Mouse (Mus musculus): ENCODE measurements around the gene Mapk3. TPM values are rescaled to one million over a fixed set of nuclear protein-coding genes. Genes with fewer than 3 reads are reported as not detected.

Mapk3 gene
- polyA plus RNA-seq, 1 experiment from 2014 or later: 105 TPM

DNA sequence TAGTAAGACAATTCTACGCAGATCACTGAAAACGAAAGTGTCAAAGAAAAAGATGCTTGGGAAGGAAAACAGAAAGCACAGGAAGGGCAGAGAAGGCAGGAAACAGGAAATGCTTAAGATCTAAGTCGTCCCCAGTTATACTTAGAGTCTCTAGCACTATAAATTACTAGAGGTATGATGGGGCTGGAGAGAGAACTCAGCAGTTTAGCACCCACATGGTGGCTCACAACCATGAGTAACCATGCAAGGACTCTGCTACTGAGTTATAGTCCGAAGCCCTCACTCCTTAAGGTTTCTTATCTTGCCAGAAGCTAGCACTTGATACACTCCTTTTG lies 34.8 kb downstream of the Mapk3 start:
- 66% methylated on average over 4 of the region's 4 CpGs for WGBS
- no peak overlapping the region for H3K9ac ChIP-seq (replicated peaks; ENCODE audit: low read depth, low read length)
- no peak overlapping the region for H3K27ac ChIP-seq (ENCODE audit: low read length)
- H3K36me3 ChIP-seq (ENCODE audit: control insufficient read depth, insufficient read depth, low read length): peaks cover 41% of the 10 kb centered on the region
- H3K9me3 ChIP-seq (ENCODE audit: control insufficient read depth, low read depth, low read length): no peaks in the 10 kb centered on the region
- H3K4me2 ChIP-seq (replicated peaks; ENCODE audit: low read depth, low read length): no peak overlapping the region
- H3K4me3 ChIP-seq (ENCODE audit: low read depth, low read length): no peak overlapping the region
- H3K27me3 ChIP-seq (ENCODE audit: control insufficient read depth, insufficient read depth, low read length): no peaks in the 10 kb centered on the region
- H3K4me1 ChIP-seq (ENCODE audit: control insufficient read depth, insufficient read depth, low read length): peaks cover 22% of the 10 kb centered on the region
- no peak for ATAC-seq (ENCODE audit: insufficient number of reproducible peaks, insufficient read depth, low FRiP score, low read depth)

DNA sequence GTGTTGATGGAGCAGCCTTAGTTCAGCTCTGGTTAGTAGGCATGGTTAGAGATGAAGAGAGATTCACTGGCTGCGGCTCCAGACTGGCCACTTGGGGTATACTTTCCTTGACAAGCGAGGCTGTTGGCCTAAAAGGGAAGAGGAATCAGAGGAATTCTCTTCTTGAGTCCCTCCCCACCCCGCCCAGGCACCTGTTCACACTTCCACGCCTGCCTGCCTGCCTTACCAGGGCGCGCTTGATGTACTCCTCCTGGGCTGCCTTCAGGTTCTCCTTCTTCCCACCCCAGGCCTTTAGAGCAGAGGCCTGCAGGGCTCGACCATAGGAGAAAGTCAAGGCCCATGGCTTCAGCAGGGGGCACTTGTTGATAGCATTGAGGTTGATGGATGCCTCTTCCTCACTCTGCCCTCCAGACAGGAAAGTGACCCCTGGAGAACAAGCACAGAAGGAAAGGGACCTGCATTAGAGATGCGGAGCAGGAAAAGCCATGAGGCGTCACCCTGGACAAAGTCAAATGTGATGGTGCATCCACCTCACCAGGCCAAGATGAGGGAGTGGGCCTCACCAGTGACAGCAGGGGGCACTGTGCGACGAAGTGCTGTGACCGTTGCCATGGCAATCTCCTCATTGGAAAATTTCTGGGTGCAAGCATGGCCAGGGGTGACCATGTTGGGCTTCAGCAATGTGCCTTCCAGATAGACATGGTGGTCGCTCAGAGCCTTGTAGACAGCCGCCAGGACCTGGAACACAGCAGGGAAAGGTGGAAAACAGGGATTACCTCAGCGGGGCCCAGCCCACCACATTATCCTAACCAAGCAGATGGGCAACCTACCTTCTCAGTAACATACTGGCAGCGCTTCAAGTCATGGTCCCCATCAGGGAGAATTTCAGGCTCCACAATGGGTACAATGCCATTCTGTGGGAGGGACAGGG lies 36.3 kb downstream of the Mapk3 start:
- Histone ChIP-seq H3K4me3 (ENCODE audit: low read depth, low read length) (no peak overlapping the region), H3K36me3 (ENCODE audit: control insufficient read depth, insufficient read depth, low read length) (peaks cover 34% of the 10 kb centered on the region), H3K4me1 (ENCODE audit: control insufficient read depth, insufficient read depth, low read length) (peaks cover 31% of the 10 kb centered on the region), H3K27ac (ENCODE audit: low read length) (no peak overlapping the region), H3K4me2 (replicated peaks; ENCODE audit: low read depth, low read length) (no peak overlapping the region), H3K9ac (replicated peaks; ENCODE audit: low read depth, low read length) (no peak overlapping the region), H3K9me3 (ENCODE audit: control insufficient read depth, low read depth, low read length) (no peaks in the 10 kb centered on the region), H3K27me3 (ENCODE audit: control insufficient read depth, insufficient read depth, low read length) (no peaks in the 10 kb centered on the region)
- no peak for ATAC-seq (ENCODE audit: insufficient number of reproducible peaks, insufficient read depth, low FRiP score, low read depth)
- 82% methylated on average over 16 of the region's 16 CpGs for WGBS

DNA sequence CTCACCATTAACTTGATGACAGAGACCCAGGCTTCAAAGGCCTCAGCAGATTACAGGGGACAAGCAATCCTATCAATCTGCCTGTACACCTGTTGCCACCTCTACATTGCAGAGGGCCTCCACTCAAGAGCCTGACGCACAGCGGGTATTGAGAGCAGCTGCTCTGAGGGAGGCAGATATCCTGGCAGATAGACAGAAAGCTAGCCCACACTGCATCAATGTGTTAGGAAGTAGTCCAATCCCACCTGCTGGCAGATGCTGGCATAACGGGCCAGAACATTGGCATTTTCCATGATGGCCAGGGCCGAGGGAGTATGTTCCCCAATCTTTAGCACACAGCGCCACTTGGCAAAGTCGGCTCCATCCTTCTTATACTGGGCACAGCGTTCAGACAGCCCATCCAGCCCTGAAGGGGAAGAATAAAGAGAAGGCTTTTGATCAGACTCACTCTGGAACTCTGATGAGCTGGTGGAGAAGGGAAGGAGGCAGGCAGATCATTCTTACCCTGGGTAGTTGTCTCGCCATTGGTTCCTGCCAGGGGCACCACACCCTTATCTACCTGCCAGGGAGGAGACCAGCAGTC lies 37.0 kb downstream of the Mapk3 start:
- Histone ChIP-seq H3K9me3 (ENCODE audit: control insufficient read depth, low read depth, low read length) (no peaks in the 10 kb centered on the region), H3K9ac (replicated peaks; ENCODE audit: low read depth, low read length) (no peak overlapping the region), H3K36me3 (ENCODE audit: control insufficient read depth, insufficient read depth, low read length) (peaks cover 34% of the 10 kb centered on the region), H3K4me2 (replicated peaks; ENCODE audit: low read depth, low read length) (peak overlapping the region; percentile 80; the same call in 1 of the 2 replicates), H3K27ac (ENCODE audit: low read length) (no peak overlapping the region), H3K4me1 (ENCODE audit: control insufficient read depth, insufficient read depth, low read length) (peaks cover 28% of the 10 kb centered on the region), H3K4me3 (ENCODE audit: low read depth, low read length) (no peak overlapping the region), H3K27me3 (ENCODE audit: control insufficient read depth, insufficient read depth, low read length) (no peaks in the 10 kb centered on the region)
- 77% methylated on average over 8 of the region's 8 CpGs for WGBS
- ATAC-seq (ENCODE audit: insufficient number of reproducible peaks, insufficient read depth, low FRiP score, low read depth): no peak

DNA sequence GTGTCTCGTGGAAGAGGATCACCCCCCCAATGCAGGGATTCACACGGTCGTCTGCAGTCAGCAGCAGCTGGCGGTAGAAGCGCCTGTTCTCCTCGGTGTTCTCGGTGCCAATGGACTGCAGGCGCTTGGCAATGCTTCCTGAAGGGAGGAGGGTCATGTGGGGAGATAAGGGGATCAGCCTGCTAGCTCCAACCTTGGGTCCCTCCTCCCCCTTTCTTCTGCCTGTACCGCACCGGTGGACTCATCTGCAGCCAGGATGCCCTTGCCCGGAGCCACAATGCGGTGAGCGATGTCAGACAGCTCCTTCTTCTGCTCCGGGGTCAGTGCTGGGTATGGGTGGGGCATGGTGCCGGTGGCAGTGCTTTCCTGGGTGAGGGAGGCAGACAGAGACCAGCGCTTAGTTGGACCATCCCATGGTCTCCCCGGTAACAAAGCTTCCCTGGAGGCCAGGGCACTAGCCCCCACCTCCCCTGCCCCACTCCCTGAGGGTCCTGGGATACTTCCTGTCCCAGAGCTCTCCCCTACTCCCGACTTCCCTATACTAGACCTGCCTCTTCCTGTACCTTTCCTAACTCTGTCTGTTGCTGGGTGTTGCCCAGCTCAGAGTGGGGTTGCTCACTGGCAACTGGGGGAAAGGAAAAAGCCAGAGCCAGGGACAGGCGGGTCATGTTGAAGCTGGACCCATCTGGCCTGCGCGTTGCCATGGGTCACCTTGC lies 38.2 kb downstream of the Mapk3 start, which contains the start of gene Fam57b:
Gene Fam57b, plus strand, starts transcription at position 258 of the 716 bp plus-strand sequence.
- Histone ChIP-seq H3K4me2 (replicated peaks; ENCODE audit: low read depth, low read length) (peak within 1 kb of the TSS; percentile 80), H3K27ac (ENCODE audit: low read length) (peak within 1 kb of the TSS; percentile 93), H3K4me1 (ENCODE audit: control insufficient read depth, insufficient read depth, low read length) (peaks cover 28% of the 10 kb centered on the region), H3K9ac (replicated peaks; ENCODE audit: low read depth, low read length) (peak within 1 kb of the TSS; percentile 77), H3K9me3 (ENCODE audit: control insufficient read depth, low read depth, low read length) (no peaks in the 10 kb centered on the region), H3K36me3 (ENCODE audit: control insufficient read depth, insufficient read depth, low read length) (peaks cover 34% of the 10 kb centered on the region), H3K4me3 (ENCODE audit: low read depth, low read length) (peak within 1 kb of the TSS; percentile 80), H3K27me3 (ENCODE audit: control insufficient read depth, insufficient read depth, low read length) (no peaks in the 10 kb centered on the region)
- WGBS: 29% methylated on average over 21 of the region's 21 CpGs
- no peak for ATAC-seq (ENCODE audit: insufficient number of reproducible peaks, insufficient read depth, low FRiP score, low read depth)

DNA sequence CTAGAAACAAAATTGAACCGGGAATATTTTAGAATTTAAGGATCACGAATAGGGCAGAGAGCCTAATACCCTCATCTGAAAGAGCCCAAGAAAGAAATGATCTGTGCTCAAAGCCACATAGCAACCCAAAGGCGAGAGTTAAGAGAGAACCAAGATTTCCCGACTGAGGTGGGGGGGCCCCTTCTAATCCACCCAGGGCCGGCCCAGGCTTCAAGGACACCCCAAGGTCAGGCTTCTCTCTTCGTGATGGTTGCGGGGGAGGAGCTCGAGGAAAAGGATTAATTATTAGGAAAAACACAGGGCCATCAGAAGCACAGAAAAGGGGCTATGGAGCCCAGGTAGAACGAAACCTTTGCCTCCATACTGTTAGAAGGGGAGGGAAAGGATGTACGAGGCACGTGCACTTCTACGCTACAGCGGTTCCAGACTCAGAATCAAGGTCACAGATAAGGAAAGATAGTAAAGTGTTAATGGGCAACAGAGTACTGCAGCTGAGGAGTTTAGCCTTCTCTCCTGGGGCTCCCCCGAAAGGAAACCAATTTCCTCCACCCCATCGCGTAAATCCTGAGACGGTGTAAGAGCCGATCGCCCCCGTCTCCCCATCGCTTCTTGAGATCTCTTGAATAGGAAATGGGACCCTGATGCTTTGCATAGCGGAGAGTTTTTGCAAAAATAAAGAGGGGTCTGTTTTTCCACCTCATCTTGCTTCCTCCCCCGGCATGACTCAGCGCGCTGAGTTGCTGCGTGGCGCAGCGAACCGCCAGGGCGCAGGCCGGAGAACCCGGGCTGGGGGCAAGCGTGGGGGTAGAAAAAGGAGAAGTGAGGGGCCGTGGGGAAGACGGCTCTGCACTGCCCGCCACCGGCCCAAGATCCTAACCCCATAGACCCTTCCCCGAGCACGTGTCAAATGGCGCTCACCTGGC lies 39.0 kb downstream of the Mapk3 start:
- H3K36me3 ChIP-seq (ENCODE audit: control insufficient read depth, insufficient read depth, low read length): peaks cover 34% of the 10 kb centered on the region
- H3K4me1 ChIP-seq (ENCODE audit: control insufficient read depth, insufficient read depth, low read length): peaks cover 26% of the 10 kb centered on the region
- peak overlapping the region; percentile 93 for H3K27ac ChIP-seq (ENCODE audit: low read length)
- H3K27me3 ChIP-seq (ENCODE audit: control insufficient read depth, insufficient read depth, low read length): no peaks in the 10 kb centered on the region
- peak overlapping the region; percentile 80 for H3K4me2 ChIP-seq (replicated peaks; ENCODE audit: low read depth, low read length)
- H3K9ac ChIP-seq (replicated peaks; ENCODE audit: low read depth, low read length): peak overlapping the region; percentile 77
- no peaks in the 10 kb centered on the region for H3K9me3 ChIP-seq (ENCODE audit: control insufficient read depth, low read depth, low read length)
- H3K4me3 ChIP-seq (ENCODE audit: low read depth, low read length): peak overlapping the region; percentile 80
- under 1% methylated on average over 40 of the region's 40 CpGs for WGBS
- ATAC-seq (ENCODE audit: insufficient number of reproducible peaks, insufficient read depth, low FRiP score, low read depth): no peak

DNA sequence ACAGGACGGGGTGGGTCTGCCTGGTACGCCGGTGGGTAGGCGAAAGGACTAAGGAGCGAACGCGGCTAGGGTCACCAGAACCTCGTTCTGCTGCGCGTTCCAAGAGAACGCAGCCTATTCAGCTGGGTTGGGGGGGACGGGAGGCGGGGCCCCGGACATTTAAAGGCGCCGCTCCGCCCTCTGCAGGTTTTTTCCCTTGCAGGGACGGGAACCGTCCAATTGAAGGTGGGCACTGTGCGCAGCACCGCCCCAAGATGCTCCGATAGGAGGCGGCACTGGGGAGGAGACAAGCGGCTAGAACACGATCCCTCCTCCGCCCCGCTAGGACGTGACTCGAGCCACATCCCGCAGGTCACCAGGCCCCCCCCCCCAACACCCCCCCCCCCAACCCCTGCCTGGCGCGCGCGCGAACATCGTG lies 39.7 kb downstream of the Mapk3 start:
- H3K36me3 ChIP-seq (ENCODE audit: control insufficient read depth, insufficient read depth, low read length): peaks cover 33% of the 10 kb centered on the region
- whole genome bisulfite sequencing: under 1% methylated on average over 30 of the region's 36 CpGs
- H3K9me3 ChIP-seq (ENCODE audit: control insufficient read depth, low read depth, low read length): no peaks in the 10 kb centered on the region

DNA sequence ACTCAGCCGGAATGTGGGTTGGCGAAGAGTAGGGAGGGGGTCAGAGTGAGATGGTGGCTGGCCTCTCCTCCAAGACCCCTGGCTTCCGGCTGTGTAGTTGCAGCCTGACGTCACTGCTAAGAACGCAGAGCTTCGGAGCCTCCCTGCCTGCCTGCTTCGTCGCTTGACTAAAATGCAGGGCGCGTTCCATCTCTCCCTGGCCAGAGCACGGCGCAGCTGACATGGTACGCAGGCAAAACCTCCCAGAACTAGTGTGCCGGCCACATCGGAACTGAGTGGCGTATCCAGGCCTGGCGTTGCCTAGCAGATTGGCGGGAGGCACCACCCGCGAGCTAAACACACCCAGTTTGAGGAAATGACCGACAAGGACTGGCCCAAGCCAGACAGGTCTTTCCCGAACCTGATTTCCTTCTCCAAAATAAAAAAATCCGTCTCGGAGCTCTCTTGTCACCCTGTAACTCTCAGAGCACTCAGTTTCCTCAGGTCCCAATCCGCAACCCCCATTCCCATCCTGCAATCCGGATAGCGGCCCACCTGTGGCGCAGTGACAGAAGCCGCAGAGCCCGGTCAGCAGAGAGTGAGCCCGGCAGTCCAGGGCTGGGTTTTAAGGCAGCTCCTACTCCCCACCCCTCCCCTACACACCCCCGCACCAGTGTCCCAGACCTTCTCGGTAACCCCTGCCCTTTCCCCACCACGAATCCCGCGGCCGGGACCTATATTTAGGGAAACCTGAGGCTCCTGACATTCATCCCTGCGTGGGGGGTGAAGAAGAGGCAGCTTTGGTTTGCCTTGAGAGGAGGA lies 40.3 kb downstream of the Mapk3 start:
- Histone ChIP-seq H3K9ac (replicated peaks; ENCODE audit: low read depth, low read length) (peak overlapping the region; percentile 41), H3K4me2 (replicated peaks; ENCODE audit: low read depth, low read length) (peak overlapping the region; percentile 79), H3K9me3 (ENCODE audit: control insufficient read depth, low read depth, low read length) (no peaks in the 10 kb centered on the region), H3K27me3 (ENCODE audit: control insufficient read depth, insufficient read depth, low read length) (no peaks in the 10 kb centered on the region), H3K36me3 (ENCODE audit: control insufficient read depth, insufficient read depth, low read length) (peaks cover 27% of the 10 kb centered on the region), H3K4me1 (ENCODE audit: control insufficient read depth, insufficient read depth, low read length) (peaks cover 32% of the 10 kb centered on the region), H3K4me3 (ENCODE audit: low read depth, low read length) (peak overlapping the region; percentile 80), H3K27ac (ENCODE audit: low read length) (peak overlapping the region; percentile 98)
- 1% methylated on average over 36 of the region's 38 CpGs for WGBS
- peak; percentile 87 for ATAC-seq (ENCODE audit: insufficient number of reproducible peaks, insufficient read depth, low FRiP score, low read depth)

More for the DNA sequence above, 39.7 kb downstream of the Mapk3 start:
- Histone ChIP-seq H3K27ac (ENCODE audit: low read length) (peak overlapping the region; percentile 98), H3K4me2 (replicated peaks; ENCODE audit: low read depth, low read length) (peak overlapping the region; percentile 80), H3K4me3 (ENCODE audit: low read depth, low read length) (peak overlapping the region; percentile 80), H3K9ac (replicated peaks; ENCODE audit: low read depth, low read length) (peak overlapping the region; percentile 77), H3K27me3 (ENCODE audit: control insufficient read depth, insufficient read depth, low read length) (no peaks in the 10 kb centered on the region), H3K4me1 (ENCODE audit: control insufficient read depth, insufficient read depth, low read length) (peaks cover 31% of the 10 kb centered on the region)
- ATAC-seq (ENCODE audit: insufficient number of reproducible peaks, insufficient read depth, low FRiP score, low read depth): peak; percentile 97

All from stomach, embryonic 14.5 days (tissue).